Mouse (Mus musculus): ENCODE data around the gene Actn4.
"Not testable (repeated sequence)": the region's sequence is repeated elsewhere in the genome, so short reads cannot be mapped to it uniquely, and the experiment has no call there.

Gene Actn4

DNA sequence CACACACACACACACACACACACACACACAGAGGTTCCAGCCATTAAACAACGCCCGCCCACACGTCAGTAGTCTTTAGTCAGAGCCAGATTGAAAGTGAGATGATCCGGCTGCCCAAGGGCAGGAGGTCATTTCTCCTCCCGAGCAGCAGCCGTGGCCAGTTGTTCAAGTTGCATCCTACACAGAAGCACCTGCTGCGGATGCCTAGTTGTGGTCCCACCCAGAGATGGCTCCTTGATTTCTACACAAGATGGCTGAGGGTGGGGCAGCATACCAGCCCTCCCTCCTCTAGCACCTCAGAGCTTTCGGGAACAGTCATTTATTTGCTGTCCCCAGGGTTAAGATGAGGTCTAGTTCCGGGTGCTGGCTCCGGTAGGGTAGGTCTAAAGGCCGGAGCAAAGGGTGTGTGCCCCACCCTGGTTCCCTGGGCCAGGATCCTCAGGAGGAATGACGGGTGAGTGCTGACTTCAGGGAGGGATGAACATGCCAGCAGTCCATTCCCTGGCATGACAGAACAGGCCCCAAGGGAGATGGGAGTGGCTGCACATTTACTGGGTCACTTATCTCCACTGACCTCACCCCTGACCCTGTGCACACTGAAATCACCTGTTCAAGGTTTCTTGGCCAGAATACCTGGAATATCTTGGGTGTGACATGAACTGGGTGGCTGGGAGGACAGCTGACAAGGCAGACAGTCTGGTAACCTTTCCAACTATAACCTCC lies 7.7 kb upstream of the Actn4 start:
- DNase-seq (ENCODE audit: low read depth): no peak

DNA sequence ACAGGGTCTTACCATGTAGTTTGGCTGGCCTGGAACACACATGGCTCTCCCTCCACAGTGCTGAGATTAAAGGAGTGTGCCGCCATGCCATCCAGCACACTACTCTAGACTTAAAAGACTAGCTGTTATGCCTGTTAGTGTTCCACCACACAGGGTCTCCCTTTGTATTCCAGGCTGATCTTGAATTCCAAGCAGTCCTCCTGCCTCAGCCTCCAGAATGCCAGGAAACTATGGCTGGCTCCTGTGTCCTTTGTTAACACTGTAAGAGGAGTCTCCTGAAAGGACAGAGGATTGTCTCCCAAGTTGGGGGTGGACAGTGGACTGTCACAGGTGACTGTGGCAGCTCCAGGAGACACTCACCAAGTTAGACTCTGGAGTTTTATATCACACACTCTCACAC lies 7.1 kb upstream of the Actn4 start:
- no peak for DNase-seq (ENCODE audit: low read depth)

DNA sequence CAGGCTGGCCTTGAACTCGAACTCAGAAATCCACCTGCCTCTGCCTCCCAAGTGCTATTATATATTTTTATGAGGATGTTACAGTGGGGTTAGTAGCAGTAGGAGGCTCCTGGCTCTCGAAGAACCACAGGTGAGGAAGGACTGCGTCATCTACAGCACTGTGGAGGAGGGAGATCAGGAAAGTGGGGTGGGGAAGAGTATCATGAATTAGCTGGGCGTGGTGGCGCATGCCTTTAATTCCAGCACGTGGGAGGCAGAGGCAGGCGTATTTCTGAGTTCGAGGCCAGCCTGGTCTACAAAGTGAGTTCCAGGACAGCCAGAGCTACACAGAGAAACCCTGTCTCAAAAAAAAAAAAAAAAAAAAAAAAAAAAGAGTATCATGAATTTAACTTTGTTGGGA lies 6.0 kb upstream of the Actn4 start:
- DNase-seq (ENCODE audit: low read depth): not testable (repeated sequence)

DNA sequence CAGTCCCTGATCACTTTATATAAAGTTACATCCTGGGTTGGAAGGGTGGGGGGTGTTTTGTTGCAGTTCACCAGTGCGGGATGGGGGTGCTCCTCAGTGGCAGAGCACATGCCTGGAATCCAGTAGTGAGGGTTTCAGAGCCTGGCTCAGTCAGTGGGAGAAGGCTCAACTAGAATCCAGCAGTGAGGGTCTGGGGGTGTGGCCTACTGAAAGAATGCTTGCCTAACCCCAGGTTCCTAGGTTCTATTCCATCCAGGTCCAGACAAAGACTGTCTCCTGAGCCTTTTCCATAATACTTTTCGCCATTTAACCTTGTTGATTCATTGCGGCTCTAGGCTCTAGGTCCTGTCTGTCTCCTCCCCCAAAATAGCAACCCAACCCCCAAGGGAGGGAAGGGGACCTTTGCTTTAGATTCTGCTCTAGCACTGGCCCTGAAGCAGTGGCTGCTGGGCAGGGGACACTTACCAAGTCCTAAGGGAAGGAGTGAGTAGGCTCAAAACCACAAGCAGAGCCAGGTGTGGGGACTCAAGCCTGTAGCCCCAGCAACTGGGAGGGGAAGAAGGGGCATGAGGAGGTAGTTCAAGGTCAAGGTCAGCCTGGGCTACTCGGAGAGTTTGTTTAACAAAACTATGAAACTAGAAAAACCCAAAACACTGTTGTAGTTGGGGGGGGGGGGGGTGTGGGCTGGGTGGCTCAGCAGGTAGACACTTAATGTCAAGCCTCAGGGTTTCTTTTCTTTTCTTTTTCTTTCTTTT lies 4.8 kb upstream of the Actn4 start:
- no peak for DNase-seq (ENCODE audit: low read depth)

DNA sequence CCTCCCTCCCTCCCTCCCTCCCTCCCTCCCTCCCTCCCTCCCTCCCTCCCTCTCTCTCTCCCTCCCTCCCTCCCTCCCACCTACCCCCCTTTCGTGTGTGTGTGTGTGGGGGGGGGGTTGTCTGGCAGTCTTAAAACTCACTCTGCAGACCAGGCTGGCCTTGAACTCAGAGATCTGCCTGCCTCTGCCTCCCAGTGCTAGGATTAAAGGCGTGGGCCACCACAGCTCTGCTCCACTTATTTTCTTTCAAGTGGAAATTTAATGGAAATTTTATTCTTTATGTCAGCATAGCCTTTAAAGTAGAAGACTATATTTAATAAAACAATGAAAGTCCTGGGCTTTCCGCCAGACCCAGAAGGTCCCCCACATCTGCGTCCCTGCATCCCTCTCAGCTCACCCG lies 4.0 kb upstream of the Actn4 start:
- DNase-seq (ENCODE audit: low read depth): no peak

DNA sequence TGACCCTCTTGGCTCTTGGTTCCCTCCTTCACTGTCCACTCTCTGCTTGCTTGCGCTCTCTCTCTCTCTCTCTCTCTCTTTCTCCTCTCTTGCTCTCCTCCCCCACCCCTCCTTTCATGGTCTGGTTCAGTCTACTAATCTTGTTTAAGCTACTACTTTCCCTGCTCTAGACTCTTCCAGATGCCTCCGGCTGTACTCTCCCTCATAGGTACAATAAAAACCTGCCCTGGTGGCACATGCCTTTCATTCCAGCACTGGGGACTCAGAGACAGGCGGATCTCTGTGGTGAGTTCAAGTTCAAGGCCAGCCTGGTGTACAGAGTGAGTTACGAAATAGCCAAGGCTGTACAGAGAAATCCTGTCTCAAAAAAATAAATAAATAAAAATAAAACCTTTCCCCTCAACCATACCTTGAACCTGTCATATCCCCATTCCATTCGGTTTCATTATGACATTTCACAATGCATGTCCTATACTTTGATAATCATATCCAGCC lies 3.3 kb upstream of the Actn4 start:
- DNase-seq (ENCODE audit: low read depth): no peak

DNA sequence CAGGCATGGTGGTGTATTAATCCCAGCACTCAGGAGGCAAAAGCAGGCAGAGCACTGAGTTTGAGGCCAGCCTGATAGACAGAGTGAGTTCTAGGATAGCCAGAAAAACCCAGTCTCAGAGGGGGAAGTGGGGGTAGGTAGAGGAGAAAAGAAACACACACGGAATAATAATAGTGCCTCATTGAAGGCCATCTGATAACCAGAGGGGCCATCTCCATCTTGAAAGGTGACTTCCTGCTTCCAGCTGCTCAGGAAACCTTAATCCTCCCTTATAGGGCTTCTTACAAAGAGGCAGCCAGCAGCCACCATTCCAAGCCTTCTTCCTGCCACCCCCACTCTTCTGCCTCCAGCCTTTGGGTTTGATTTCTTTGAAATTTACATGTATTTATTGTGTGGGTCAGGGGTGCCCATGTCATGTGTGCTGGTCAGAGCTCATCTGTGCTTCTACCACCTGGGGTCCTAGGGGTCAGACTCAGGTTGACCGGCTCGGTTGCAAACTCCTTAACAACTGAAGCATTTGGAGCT lies 1.3 kb upstream of the Actn4 start:
- DNase-seq (ENCODE audit: low read depth): no peak

DNA sequence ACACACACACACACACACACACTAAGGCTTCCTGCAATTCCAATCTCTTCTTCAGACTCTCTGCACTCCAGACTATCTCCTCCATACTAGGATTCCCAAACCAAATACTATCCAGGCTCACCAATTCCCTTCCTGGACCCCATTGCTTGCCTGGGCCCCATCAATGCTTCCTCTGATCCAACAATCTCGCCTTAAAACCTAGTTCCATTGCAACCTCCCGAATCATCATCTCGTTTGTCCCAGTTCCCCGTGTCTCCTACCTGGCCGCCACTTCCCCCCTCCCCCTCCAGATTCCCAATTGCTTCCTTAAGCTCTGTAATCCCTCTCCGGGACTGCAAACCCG lies 585 bp downstream of the Actn4 start:
- no peak for DNase-seq (ENCODE audit: low read depth)

DNA sequence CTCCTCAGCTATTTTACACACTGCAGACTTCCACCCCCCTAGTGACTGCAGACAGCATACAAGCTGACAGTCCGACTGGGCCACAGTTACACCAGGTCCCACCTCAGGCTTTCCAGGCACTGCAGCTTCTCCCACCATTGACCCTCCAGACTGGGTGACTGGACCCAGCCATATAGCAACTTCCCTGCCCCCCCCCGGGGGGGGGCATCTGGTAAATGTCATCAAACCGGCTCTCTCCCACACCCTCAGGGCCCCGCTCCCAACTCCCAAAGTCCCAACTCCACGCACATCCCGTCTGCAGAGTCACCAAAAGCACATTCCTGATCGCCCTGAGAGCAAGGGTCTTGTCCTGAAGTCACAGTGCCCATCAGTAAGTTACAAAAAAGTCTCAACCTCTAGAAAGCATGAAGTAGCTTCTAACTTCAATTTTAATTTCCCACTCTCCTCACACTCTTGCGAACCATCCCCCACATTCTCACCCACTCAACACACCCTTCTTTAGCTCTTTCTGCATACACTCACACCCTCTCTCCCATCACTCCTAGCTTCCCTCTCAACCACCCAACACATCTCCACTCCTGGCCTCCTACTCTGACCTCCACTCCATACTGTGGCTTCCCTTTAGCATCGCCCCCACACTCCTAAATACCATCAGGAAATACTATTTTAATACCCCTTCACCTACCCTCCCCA lies 1.6 kb downstream of the Actn4 start:
- DNase-seq (ENCODE audit: low read depth): no peak

DNA sequence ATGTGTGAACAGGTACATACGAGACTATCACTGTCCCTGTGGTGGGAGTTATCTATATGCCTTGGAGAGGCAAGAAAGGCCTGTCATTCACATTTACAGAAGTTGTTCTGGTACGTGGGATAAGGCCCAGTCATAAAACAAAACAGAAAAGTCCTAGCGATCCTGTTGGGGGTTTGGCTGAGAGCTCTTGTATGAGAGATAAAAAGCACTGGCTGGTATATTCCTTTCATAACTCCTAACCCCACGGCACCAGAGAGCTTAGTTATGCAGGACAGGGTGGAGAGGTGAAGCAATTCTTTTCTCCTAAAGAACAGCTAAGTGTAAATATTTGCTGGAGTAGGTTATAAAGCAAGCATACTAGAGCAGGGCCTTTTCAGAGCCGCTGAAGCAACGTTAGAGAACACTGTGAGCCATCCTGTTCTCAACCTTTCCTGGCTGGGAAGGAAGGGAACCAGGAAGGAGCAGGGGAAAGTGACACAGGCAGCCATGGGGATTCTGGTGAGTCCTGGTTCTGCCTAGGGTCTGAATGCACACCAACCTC lies 2.6 kb downstream of the Actn4 start:
- no peak for DNase-seq (ENCODE audit: low read depth)

DNA sequence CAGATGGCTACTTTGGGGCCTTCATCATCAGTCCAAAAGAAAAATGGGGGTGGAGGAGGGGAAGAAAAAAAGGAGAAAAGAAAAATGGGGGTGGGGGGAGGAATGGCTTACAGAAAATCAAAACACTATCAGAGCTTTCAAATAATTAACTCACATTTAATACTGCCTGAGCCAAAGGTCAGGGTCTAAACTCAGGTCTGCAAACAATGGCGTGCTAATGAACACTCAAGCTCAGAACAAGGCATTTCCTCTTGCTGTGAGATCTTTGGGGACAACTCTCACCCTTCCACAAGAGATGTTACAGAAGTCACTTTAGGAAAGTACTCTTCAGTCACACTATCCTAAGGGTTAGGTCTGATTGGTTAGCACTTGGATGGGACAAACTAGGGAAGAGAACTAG lies 3.4 kb downstream of the Actn4 start:
- DNase-seq (ENCODE audit: low read depth): no peak

DNA sequence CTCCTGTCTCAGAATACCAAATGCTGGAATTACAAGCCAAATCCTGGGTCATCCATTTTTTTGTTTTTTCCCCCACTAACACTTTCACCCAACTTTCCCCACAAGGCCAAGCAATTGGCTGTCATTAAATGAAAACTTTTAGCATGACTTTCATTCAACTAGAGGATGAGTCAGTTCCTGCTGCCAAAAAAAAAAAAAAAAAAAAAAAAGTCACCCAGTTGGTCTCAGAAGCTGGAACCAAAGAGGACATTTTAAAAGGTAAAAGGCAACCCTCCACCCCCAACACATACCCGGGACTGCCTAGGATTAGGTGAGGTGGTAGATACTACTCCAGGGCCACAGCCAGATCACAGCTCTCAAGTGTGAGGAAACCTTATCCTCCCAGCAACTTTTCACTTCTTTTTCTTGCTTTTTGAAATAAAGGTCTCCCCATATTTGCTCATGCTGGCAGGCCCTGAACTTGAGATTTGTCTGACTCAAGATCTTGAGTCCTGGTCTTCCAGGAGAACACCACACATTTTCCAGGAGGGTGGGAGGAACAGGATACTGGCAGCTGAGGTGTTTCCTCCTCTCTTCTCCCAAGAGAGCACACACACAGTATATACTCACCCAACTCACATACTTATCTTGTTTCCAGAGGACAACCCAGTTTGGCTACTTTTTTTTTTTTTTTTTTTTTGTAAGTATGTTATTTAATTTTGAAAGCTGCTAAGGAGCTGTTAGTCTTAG lies 4.0 kb downstream of the Actn4 start:
- DNase-seq (ENCODE audit: low read depth): no peak

DNA sequence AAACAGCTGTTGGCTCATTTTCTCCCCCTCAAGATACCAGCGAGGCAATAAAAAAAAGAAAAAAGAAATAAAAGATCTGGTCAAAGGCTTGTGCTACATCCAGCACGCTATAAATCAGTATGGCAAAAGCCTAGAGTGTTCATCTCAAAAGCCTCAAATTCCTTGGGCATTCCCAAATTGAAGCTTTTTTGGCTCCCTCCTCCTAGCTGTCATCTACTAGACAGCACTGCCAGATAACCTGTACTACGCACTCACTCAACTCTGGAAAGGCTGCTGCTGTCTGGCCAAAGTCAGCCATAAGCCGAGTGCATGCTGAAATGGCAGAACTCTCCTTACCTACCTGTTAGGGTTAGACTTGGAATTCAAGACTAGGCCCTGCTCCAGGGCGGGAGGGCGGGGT lies 4.9 kb downstream of the Actn4 start:
- no peak for DNase-seq (ENCODE audit: low read depth)

DNA sequence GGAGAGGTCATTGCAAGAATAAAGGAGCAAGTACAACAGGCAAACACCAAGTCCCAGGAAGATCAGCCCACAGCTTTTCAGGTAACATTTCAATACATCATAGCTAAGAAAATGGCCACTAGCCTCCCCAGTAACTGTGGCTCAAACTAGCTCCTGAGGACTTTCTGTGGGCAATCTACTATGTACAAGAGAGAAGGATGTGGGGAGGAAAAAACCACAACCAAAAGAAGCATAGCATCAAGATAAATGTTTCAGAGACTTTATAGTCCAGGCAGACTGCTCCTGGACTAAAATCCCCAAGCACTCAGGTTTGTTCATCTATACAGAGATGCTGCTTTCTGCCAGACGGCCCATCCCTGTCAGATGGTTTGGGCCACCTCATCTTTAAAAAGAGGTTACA lies 5.9 kb downstream of the Actn4 start:
- DNase-seq (ENCODE audit: low read depth): no peak

DNA sequence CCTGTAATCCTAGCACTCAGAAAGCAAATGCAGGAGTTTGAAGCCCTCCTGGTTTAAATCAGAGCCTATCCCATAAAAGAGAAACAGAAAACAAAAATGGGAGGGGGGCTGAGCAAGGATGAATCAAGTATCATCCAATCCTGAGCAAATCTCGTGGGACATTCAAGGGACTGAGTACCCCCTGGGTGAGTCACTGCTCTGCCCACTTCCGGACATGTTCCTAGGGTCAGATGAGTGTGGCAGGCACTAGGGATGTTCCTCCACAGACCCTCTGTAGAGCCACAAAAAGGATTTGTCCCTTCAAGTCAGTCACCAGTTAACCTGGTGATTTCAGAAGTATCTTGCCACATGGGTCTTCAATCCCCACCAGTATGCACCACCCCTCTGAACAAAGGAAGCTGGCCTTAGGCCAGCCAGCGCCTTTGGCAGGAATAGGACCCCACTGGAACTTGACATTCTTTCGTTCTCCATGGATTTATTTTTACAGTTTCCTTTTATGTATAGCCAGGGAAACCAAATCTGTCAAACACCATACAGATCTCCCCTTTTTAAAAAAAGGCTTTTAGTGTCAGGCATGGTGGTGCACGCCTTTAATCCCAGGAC lies 6.7 kb downstream of the Actn4 start:
- DNase-seq (ENCODE audit: low read depth): no peak

DNA sequence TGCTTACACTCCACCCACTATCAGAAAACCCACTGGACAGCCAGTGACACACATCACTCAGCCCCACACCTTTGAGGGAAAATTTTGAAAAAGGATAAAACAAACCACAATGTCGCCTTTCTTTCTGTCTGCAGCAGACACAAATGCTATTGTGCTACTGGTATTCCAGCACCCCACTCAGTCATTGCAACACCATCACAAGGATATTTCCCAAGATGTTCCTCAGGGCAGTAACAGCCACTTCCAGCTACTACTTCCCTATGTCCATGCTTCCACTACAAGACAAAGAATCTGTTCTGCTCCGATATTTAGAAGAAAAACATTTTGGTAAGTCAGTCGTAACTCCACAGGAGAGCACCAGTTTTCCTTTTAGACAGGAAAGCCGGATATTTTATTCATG lies 7.4 kb downstream of the Actn4 start:
- no peak for DNase-seq (ENCODE audit: low read depth)

DNA sequence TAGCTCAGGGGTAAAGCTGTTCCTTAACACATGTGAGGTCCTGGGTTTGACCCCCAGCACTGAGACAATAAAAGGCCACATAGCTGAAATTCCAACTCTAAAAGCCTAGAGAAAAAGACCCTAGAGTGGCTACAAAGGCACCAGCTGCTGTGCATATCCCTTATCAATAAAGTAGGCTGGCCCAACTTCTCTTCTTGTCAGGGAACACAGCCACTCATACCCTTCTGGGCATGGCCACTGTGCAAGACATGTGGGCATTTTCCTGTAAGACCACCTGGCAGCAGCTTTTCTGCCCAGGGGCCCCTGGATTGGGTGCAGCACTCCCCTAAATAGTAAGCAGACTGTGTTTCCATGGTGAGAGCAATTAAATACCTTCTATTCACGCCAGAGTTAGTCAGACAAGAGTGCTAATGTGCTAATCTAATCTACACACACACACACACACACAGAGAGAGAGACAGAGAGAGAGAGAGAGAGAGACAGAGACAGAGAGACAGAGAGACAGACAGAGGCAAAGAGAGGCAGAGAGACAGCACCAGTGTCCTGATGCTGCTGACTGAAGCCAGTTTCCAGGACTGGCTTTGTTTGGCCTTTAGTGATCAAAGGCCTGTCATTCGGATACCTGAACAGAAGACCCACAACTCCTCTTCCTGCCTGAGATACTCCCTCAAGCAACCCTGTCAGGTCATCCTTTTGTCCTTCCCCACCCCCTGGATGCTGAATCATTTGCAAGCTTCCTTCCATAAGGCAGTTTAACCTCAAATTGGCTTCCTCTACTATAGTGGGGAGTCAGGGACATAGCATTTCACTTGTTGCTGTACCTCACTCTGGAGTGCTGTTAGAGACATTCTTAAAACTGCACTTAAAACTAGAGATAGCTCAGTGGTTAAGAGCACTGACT lies 8.4 kb downstream of the Actn4 start:
- no peak for DNase-seq (ENCODE audit: low read depth)

DNA sequence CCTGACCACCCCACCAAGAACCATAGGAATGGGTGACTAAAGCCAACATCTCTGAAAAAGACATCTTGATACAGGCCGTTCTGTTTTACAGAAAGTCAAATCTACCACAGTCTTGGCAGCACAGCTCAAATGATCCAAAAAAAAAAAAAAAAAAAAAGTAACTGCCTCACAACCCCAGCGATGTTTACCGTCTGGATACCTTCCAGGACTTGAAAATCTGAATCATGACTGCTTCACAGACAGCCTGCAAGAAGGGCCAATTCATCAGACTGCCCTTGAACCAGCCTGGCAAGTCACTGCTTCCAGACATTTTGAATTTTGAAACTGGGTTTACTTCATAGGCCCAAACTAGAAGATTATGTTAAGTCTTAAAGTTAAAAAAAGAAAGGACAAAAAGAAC lies 9.4 kb downstream of the Actn4 start:
- DNase-seq (ENCODE audit: low read depth): no peak

DNA sequence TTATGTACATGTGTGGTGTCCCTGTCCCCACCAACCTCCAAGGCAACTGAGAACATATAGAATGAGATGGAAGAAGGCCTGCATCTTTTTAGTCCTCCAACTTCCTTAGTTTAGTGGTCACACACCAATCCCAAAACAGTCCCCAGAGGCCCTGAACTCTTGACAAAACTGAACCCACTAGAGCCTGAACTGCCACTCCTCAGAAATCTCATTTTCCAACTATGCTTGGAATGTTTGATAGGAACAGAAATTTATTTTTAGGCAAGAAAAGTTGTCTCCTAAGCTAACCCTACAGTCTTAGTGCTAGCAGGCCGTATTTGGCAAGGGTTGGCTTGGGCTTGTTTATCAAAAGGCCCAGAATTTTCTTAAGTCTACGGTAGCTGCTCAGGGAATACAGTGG lies 10.4 kb downstream of the Actn4 start:
- no peak for DNase-seq (ENCODE audit: low read depth)

DNA sequence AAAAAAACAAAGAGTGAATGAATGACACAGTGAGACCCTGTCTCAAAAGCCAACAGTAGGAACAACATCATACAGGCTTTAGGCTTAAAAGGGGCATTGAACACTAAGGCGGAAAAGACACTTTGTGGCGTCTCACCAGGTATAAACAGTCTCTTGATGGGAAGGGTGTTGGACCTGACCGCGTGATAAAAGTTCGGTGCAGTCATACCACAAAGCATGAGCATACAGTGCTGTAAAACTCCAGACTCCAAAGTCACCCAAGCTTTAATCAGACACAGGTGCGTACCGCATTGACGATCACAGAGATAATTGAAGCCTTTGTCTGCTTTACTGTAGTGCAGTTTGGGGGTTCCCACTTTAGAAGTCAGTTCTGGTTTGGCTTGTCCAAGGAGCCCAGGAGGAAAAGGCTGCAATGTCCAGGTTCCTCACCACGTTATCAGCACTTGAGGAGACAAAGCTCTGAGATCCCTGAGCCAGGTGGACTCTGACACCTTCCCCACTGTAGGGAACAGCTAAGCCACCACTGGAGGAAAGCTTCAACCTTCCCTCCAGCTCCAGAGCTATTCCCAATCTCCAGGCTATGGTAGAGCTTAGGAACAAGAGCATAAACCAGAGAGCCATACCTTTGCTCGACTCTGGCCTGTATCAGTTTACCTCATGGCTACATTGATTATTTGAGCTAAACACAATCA lies 11.6 kb downstream of the Actn4 start:
- DNase-seq (ENCODE audit: low read depth): no peak
